Mouse (Mus musculus): ENCODE data around the gene Gpm6a. TPM values are rescaled to one million over a fixed set of nuclear protein-coding genes. Genes with fewer than 3 reads are reported as not detected.

Gene Gpm6a
- polyA plus RNA-seq (2012; ENCODE audit: low replicate concordance) = not detected in 2 replicates

GRCm38 (mm10) chr8:54954741-54955455 is at the start of gene Gpm6a:
Gpm6a (plus strand) TSS chr8:54954843.

Other genes starting within 250 kb of the Gpm6a start
- gene Wdr17, start 67.7 kb upstream of the Gpm6a start, polyA plus RNA-seq (2012; ENCODE audit: low replicate concordance) = not detected in 2 replicates